Mouse (Mus musculus): ENCODE results near the gene P4ha1.

DNA sequence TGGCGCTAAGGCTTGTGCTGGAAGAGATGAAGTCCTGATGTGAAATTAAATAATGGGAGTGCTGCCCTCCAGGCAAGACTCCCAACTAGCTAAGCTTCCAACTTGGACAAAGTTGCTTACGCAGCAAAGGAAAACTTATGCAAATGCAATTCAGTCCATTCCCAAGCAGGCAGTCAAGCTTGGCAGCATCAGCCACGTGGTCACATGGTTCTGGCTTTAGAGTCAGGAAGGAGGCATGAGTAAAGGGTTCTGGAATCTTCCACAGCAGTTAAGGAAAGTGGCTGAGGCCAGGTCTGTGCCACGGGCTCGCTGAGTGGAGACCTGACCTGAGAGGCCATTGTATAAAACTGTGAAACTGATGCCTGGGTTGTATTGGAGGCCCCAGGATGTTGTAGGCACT, 37.6 kb upstream of the P4ha1 start:
- TF ChIP-seq CTCF (IDR thresholded peaks at IDR 0.05; ENCODE audit: extremely low read depth, insufficient read depth, low read length) (no peak), POLR2A (IDR thresholded peaks at IDR 0.05; ENCODE audit: extremely low read depth, insufficient read depth, low read length) (no peak)

Data from cortical plate, adult 2 months (tissue).